Comparison of ENCODE assay signal across 14 mouse cellular contexts in genomic region chr12:81058561-81058960, GRCm38 (mm10).
"Had no signal": no experiment of that assay in that cellular context is flagged by ENCODE, and none has a peak within 500 bp of the region (broad histone marks: within the 10 kb centered on the region; RNA-seq: fewer than 3 reads in every experiment).

No protein-coding gene starts in this region.

- DNase-seq: cerebellum, adult 2 months; cerebellum, adult 9-10 months; cerebellum, adult 9-11 months; cerebellum, postnatal 25 days; cerebellum, postnatal 36 days; embryo, embryonic 11 days; forebrain, postnatal 0 days; gastrocnemius, adult 2 months; gastrocnemius, postnatal 10 days; gastrocnemius, postnatal 14 days; gastrocnemius, postnatal 25 days; gastrocnemius, postnatal 36 days; heart, adult 18-20 months; heart, adult 2 months had no signal
